Mouse (Mus musculus) MEL (cell line): ENCODE data around the gene Csde1. TPM values are rescaled to one million over a fixed set of nuclear protein-coding genes. Genes with fewer than 3 reads are reported as not detected.

Experiments
- DNase-seq: peaks from one replicate; pipeline ENCODE4 v3.0.0; 2011; ENCODE audit warnings: low read depth, low spot score
- H3K27ac ChIP-seq: 2 replicates; pipeline ENCODE4 v1.5.1; 2012; ENCODE audit warnings: low read depth, mild to moderate bottlenecking, control low read depth, low read length, moderate library complexity; ENCODE audit not compliant: control insufficient read depth
- H3K27me3 ChIP-seq, 2 experiments: fragments of 150-350 bp in 1 of 2; sonication (generic) in 1 of 2; 2 replicates each; pipeline ENCODE4 v1.6.1; 2012; ENCODE audit warnings: low read length in 2 of 2, mild to moderate bottlenecking in 2 of 2, improper control_type of control experiment in 1 of 2, moderate library complexity in 1 of 2; ENCODE audit not compliant: insufficient read depth in 2 of 2, control insufficient read depth in 1 of 2
- H3K36me3 ChIP-seq, 2 experiments: 2 replicates each; pipeline ENCODE4 v1.6.1; 2012 to 2014; ENCODE audit warnings: low read length in 2 of 2, improper control_type of control experiment in 1 of 2, inconsistent platforms in 1 of 2, mild to moderate bottlenecking in 1 of 2; ENCODE audit not compliant: insufficient read depth in 2 of 2, control insufficient read depth in 1 of 2
- H3K4me1 ChIP-seq, 2 experiments: fragments of 150-350 bp in 1 of 2; sonication (generic) in 1 of 2; 2 replicates each; pipeline ENCODE4 v1.6.1; 2012; ENCODE audit warnings: low read length in 2 of 2, improper control_type of control experiment in 1 of 2, mild to moderate bottlenecking in 1 of 2; ENCODE audit not compliant: insufficient read depth in 2 of 2, control insufficient read depth in 1 of 2
- H3K4me3 ChIP-seq, 2 experiments: fragments of 150-350 bp in 1 of 2; sonication (generic) in 1 of 2; 2 replicates each; pipeline ENCODE4 v1.5.1; 2012; ENCODE audit warnings: low read depth in 2 of 2, low read length in 2 of 2, mild to moderate bottlenecking in 2 of 2, moderate library complexity in 2 of 2, control low read depth in 1 of 2, improper control_type of control experiment in 1 of 2; ENCODE audit not compliant: control insufficient read depth in 1 of 2, insufficient read depth in 1 of 2
- H3K79me2 ChIP-seq: 2 replicates; pipeline ENCODE4 v1.6.1; 2012; ENCODE audit warnings: mild to moderate bottlenecking, low read length, moderate library complexity; ENCODE audit not compliant: control insufficient read depth, poor library complexity, insufficient read depth
- H3K9ac ChIP-seq: 2 replicates; pipeline ENCODE4 v1.6.1; 2012; ENCODE audit warnings: low read depth, mild to moderate bottlenecking, control low read depth, low read length, moderate library complexity; ENCODE audit not compliant: control insufficient read depth, poor library complexity, severe bottlenecking
- H3K9me3 ChIP-seq: fragments of 150-350 bp; sonication (generic); replicated peaks from 2 replicates; pipeline ENCODE4 v1.6.1; 2012; ENCODE audit warnings: mild to moderate bottlenecking, low read length, improper control_type of control experiment, moderate library complexity; ENCODE audit not compliant: insufficient read depth
- CHD1 ChIP-seq: IDR thresholded peaks from 2 replicates; pipeline ENCODE4 v1.6.1; 2012; ENCODE audit warnings: low read depth, mild to moderate bottlenecking, inconsistent platforms, low read length, improper control_type of control experiment
- CTCF ChIP-seq, 3 experiments: IDR thresholded peaks in 2 of 3; conservative IDR thresholded peaks in 1 of 3; 2 replicates each; pipeline ENCODE4 v1.5.1; 2011 to 2012; ENCODE audit warnings: low read length in 3 of 3, low read depth in 2 of 3, mild to moderate bottlenecking in 2 of 3, improper control_type of control experiment in 1 of 3, inconsistent platforms in 1 of 3, mixed read lengths in 1 of 3, moderate library complexity in 1 of 3; ENCODE audit not compliant: control insufficient read depth in 1 of 3, insufficient read depth in 1 of 3, poor library complexity in 1 of 3, severe bottlenecking in 1 of 3
- E2F4 ChIP-seq: IDR thresholded peaks from 2 replicates; pipeline ENCODE4 v1.6.1; 2011; ENCODE audit warnings: low read depth, low read length, improper control_type of control experiment, borderline replicate concordance
- EP300 ChIP-seq, 2 experiments: IDR thresholded peaks; 2 replicates each; pipeline ENCODE4 v1.6.1; 2011; ENCODE audit warnings: improper control_type of control experiment in 2 of 2, low read length in 2 of 2, low read depth in 1 of 2, mild to moderate bottlenecking in 1 of 2
- GATA1 ChIP-seq: IDR thresholded peaks from 2 replicates; pipeline ENCODE4 v1.6.1; 2011; ENCODE audit warnings: low read depth, low read length, improper control_type of control experiment
- KAT2A ChIP-seq: conservative IDR thresholded peaks from 2 replicates; pipeline ENCODE4 v1.6.1; 2012; ENCODE audit warnings: low read depth, low read length, improper control_type of control experiment, inconsistent platforms
- MAFK ChIP-seq: IDR thresholded peaks from 2 replicates; pipeline ENCODE4 v1.6.1; 2011; ENCODE audit warnings: low read depth, mild to moderate bottlenecking, low read length, improper control_type of control experiment, borderline replicate concordance
- MAX ChIP-seq: IDR thresholded peaks from 2 replicates; pipeline ENCODE4 v1.6.1; 2011; ENCODE audit warnings: low read length, improper control_type of control experiment
- MEF2A ChIP-seq: IDR thresholded peaks from 2 replicates; pipeline ENCODE4 v1.6.1; 2014; ENCODE audit warnings: low read depth, mild to moderate bottlenecking, inconsistent platforms, low read length, improper control_type of control experiment; ENCODE audit not compliant: poor library complexity, insufficient replicate concordance, severe bottlenecking; ENCODE audit errors: extremely low read depth
- POLR2A ChIP-seq, 2 experiments: IDR thresholded peaks; 2 replicates each; pipeline ENCODE4 v1.6.1; 2011 to 2012; ENCODE audit warnings: low read length in 2 of 2, mild to moderate bottlenecking in 2 of 2, control low read depth in 1 of 2, improper control_type of control experiment in 1 of 2, low read depth in 1 of 2, moderate library complexity in 1 of 2; ENCODE audit not compliant: control insufficient read depth in 1 of 2, insufficient read depth in 1 of 2, poor library complexity in 1 of 2
- POLR2AphosphoS5 ChIP-seq: IDR thresholded peaks from 2 replicates; pipeline ENCODE4 v1.6.1; 2012; ENCODE audit warnings: low read depth, borderline replicate concordance, mild to moderate bottlenecking, inconsistent platforms, low read length, moderate library complexity, mixed read lengths
- RCOR1 ChIP-seq: IDR thresholded peaks from 2 replicates; pipeline ENCODE4 v1.6.1; 2012; ENCODE audit warnings: low read depth, mild to moderate bottlenecking, inconsistent platforms, low read length, improper control_type of control experiment
- SIN3A ChIP-seq: IDR thresholded peaks from 2 replicates; pipeline ENCODE4 v1.6.1; 2012; ENCODE audit warnings: low read length, improper control_type of control experiment, inconsistent platforms
- TAL1 ChIP-seq: IDR thresholded peaks from 2 replicates; pipeline ENCODE4 v1.6.1; 2012; ENCODE audit warnings: mild to moderate bottlenecking, inconsistent platforms, low read length, moderate library complexity, mixed read lengths
- TBP ChIP-seq: IDR thresholded peaks from 2 replicates; pipeline ENCODE4 v1.8.0; 2011; ENCODE audit warnings: low read depth, low read length, improper control_type of control experiment
- UBTF ChIP-seq: IDR thresholded peaks from 2 replicates; pipeline ENCODE4 v1.6.1; 2012; ENCODE audit warnings: low read depth, mild to moderate bottlenecking, inconsistent platforms, low read length, improper control_type of control experiment, moderate library complexity, borderline replicate concordance; ENCODE audit not compliant: insufficient read depth
- ZKSCAN1 ChIP-seq: IDR thresholded peaks from 2 replicates; pipeline ENCODE4 v1.6.1; 2012; ENCODE audit warnings: low read depth, mild to moderate bottlenecking, inconsistent platforms, low read length, improper control_type of control experiment, moderate library complexity
- ZMIZ1 ChIP-seq: IDR thresholded peaks from 2 replicates; pipeline ENCODE4 v1.6.1; 2012; ENCODE audit warnings: low read depth, mild to moderate bottlenecking, inconsistent platforms, low read length, improper control_type of control experiment, moderate library complexity
- ZNF384 ChIP-seq: IDR thresholded peaks from 2 replicates; pipeline ENCODE4 v1.6.1; 2012; ENCODE audit warnings: low read depth, mild to moderate bottlenecking, inconsistent platforms, low read length, improper control_type of control experiment
- polyA plus RNA-seq, 2 experiments: library from polyadenylated mRNA; stranded (reverse) in 1 of 2; unstranded in 1 of 2; fragments of >175 nt in 1 of 2; fragments of >200 nt in 1 of 2; gene quantifications; 2 replicates each; pipeline versions ENCODE4 v1.2.1 to v1.2.4; 2012; ENCODE audit warnings: low replicate concordance in 2 of 2, low read depth in 1 of 2; ENCODE audit not compliant: insufficient read length in 2 of 2, insufficient read depth in 1 of 2, missing spikeins in 1 of 2
- total RNA-seq: library from RNA; depleted of rRNA; stranded (reverse); fragments of 300-350 nt; gene quantifications from 2 replicates; pipeline ENCODE4 v1.2.3, GENCODE M21; 2012

The Csde1 gene
- total and polyA plus RNA-seq, 3 experiments = 142 to 202 (median 189) TPM

DNA sequence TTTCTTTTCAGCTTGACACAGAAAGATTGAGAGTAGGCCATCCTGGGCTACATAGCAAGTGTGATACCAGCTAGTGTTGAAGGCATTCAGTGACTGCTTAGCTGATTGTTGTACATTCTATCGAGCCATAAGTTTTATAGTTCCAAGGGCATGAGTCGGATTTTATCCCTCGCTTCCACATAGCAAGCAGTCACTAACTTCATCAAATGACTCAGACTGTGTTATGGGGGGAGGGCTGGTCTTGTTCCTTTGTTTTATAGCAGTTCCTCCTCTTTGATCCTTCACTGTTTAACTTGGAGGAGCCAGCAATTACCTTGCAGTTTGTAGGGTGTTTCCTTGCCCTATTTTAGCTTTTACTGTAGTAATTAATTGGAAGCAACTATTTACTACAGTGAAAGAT is 22.6 kb upstream of the Csde1 start:
- no peak overlapping the region for H3K9ac ChIP-seq
- H3K27me3 ChIP-seq = no peaks in the 10 kb centered on the region; a peak in 2 of 4 replicates
- H3K36me3 ChIP-seq = peaks cover 9 to 12% of the 10 kb centered on the region in 2 experiments
- H3K4me3 ChIP-seq = no peak overlapping the region
- no peak overlapping the region for H3K27ac ChIP-seq
- DNase-seq = no peak
- H3K9me3 ChIP-seq = no peaks in the 10 kb centered on the region
- TF ChIP-seq POLR2A (IDR thresholded peaks at IDR 0.05; ENCODE audit: control insufficient read depth in 1 of 2, insufficient read depth in 1 of 2, low read depth in 1 of 2, low read length in 2 of 2, poor library complexity in 1 of 2) = no peak
- no peak for TF ChIP-seq E2F4
- TF ChIP-seq KAT2A = no peak
- TF ChIP-seq ZMIZ1 = no peak
- TF ChIP-seq POLR2AphosphoS5 = no peak
- TF ChIP-seq EP300 (IDR thresholded peaks at IDR 0.05; ENCODE audit: low read depth in 1 of 2, low read length in 2 of 2) = no peak
- TF ChIP-seq MAX = no peak
- no peak for TF ChIP-seq TAL1
- no peak for TF ChIP-seq ZKSCAN1
- TF ChIP-seq ZNF384 = no peak
- no peak for TF ChIP-seq RCOR1
- TF ChIP-seq SIN3A = no peak
- no peak for TF ChIP-seq CTCF (IDR thresholded peaks at IDR 0.05 in 2 of 3, conservative IDR thresholded peaks at IDR 0.05 in 1 of 3; ENCODE audit: control insufficient read depth in 1 of 3, insufficient read depth in 1 of 3, low read depth in 2 of 3, low read length in 3 of 3, poor library complexity in 1 of 3, severe bottlenecking in 1 of 3)
- no peak for TF ChIP-seq CHD1
- TF ChIP-seq TBP = no peak
- no peaks in the 10 kb centered on the region; the same call in 1 of the 2 replicates for H3K79me2 ChIP-seq
- H3K4me1 ChIP-seq = peaks cover 2 to 8% of the 10 kb centered on the region in 2 experiments; a peak in 3 of 4 replicates

DNA sequence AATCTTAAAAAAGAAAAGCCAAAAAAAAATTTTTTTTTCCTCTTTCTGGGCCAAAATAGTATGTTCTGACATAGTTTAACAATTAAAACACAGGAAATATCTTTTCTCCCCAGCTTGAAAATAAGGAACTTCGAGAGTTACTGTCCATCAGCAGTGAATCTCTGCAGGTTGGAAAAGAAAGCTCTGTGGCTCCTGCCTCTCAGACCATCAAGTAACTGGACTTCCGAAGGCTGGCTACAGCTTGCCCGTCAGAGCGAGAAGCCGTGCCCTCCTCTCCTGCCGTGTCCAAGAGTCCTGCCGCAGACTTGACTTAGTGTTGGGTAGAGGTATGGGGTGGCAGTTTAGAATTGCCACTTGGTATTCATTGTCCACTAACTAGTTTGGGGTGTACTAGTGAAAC is 18.6 kb upstream of the Csde1 start:
- Histone ChIP-seq H3K4me3 (no peak overlapping the region), H3K9ac (no peak overlapping the region), H3K9me3 (no peaks in the 10 kb centered on the region), H3K36me3 (peaks cover 4 to 11% of the 10 kb centered on the region in 2 experiments), H3K79me2 (no peaks in the 10 kb centered on the region; the same call in 1 of the 2 replicates), H3K27ac (no peak overlapping the region), H3K27me3 (no peaks in the 10 kb centered on the region), H3K4me1 (0 out of 4 replicates have a peak, but pooled peaks cover 0 to 4% of the 10 kb centered on the region in 2 experiments)
- no peak for TF ChIP-seq CHD1
- no peak for TF ChIP-seq ZMIZ1
- TF ChIP-seq UBTF = no peak
- TF ChIP-seq GATA1 = no peak
- TF ChIP-seq MAFK = no peak
- no peak for TF ChIP-seq ZKSCAN1
- TF ChIP-seq MEF2A = no peak
- no peak for DNase-seq
